Mouse (Mus musculus) megakaryocyte, embryonic 14.5 days (primary cell): ENCODE results near the gene Bri3. TPM values are rescaled to one million over a fixed set of nuclear protein-coding genes. Genes with fewer than 3 reads are reported as not detected.

ENCODE experiments used
- H3K27me3 ChIP-seq: replicated peaks from 2 replicates; pipeline ENCODE3; 2012; ENCODE audit warnings: inconsistent platforms
- H3K36me3 ChIP-seq: replicated peaks from 2 replicates; pipeline ENCODE3; 2012; ENCODE audit warnings: low read length, inconsistent platforms, mixed read lengths
- H3K4me1 ChIP-seq: 2 replicates; pipeline ENCODE4 v1.6.1; 2012; ENCODE audit warnings: inconsistent platforms
- H3K4me3 ChIP-seq: replicated peaks from 2 replicates; pipeline ENCODE3; 2012; ENCODE audit warnings: moderate library complexity, mild to moderate bottlenecking, inconsistent platforms
- H3K9me3 ChIP-seq: 2 replicates; pipeline ENCODE4 v1.6.1; 2012; ENCODE audit warnings: inconsistent platforms
- FLI1 ChIP-seq: IDR thresholded peaks from 2 replicates; pipeline ENCODE4 v1.6.1; 2012; ENCODE audit warnings: low read length, inconsistent platforms, mixed read lengths
- GATA1 ChIP-seq: IDR thresholded peaks from 3 replicates; pipeline ENCODE4 v1.6.1; 2012; ENCODE audit warnings: mixed read lengths, low read length, inconsistent platforms, borderline replicate concordance
- polyA plus RNA-seq: library from polyadenylated mRNA; stranded (reverse); fragments of >175 nt; gene quantifications from 2 replicates; pipeline ENCODE4 v1.2.3, GENCODE M21; 2012; ENCODE audit warnings: low replicate concordance; ENCODE audit not compliant: insufficient read depth

Gene Bri3
- polyA plus RNA-seq, 1 experiment: 100 TPM

GRCm38 (mm10) chr5:144286591-144287266 lies 42.5 kb downstream of the Bri3 start:
- no peak for TF ChIP-seq GATA1
- TF ChIP-seq FLI1: no peak
- no peaks in the 10 kb centered on the region for H3K36me3 ChIP-seq
- peaks cover 3% of the 10 kb centered on the region; the same call in 1 of the 2 replicates for H3K4me1 ChIP-seq

GRCm38 (mm10) chr5:144287267-144287820 lies 43.1 kb downstream of the Bri3 start:
- Histone ChIP-seq H3K36me3 (no peaks in the 10 kb centered on the region), H3K4me3 (no peak overlapping the region), H3K4me1 (peaks cover 3% of the 10 kb centered on the region; the same call in 1 of the 2 replicates), H3K9me3 (no peaks in the 10 kb centered on the region), H3K27me3 (peaks cover 11% of the 10 kb centered on the region)
- TF ChIP-seq GATA1 (no peak), FLI1 (no peak)

More at GRCm38 (mm10) chr5:144286591-144287266, 42.5 kb downstream of the Bri3 start:
- no peak overlapping the region for H3K4me3 ChIP-seq
- peaks cover 11% of the 10 kb centered on the region for H3K27me3 ChIP-seq
- no peaks in the 10 kb centered on the region for H3K9me3 ChIP-seq

- H3K4me1 ChIP-seq: peaks cover 3% of the 10 kb centered on the region; the same call in 1 of the 2 replicates
- TF ChIP-seq GATA1 (no peak), FLI1 (no peak)
- H3K36me3 ChIP-seq: no peaks in the 10 kb centered on the region
- H3K27me3 ChIP-seq: peaks cover 5% of the 10 kb centered on the region
- no peaks in the 10 kb centered on the region for H3K9me3 ChIP-seq
- no peak overlapping the region for H3K4me3 ChIP-seq
These were observed 44.2 kb downstream of the Bri3 start for GRCm38 (mm10) chr5:144288391-144288790.

- no peaks in the 10 kb centered on the region for H3K36me3 ChIP-seq
- peaks cover 3% of the 10 kb centered on the region; the same call in 1 of the 2 replicates for H3K4me1 ChIP-seq
- H3K9me3 ChIP-seq: no peaks in the 10 kb centered on the region
- no peak overlapping the region for H3K4me3 ChIP-seq
- no peak for TF ChIP-seq FLI1
- no peak for TF ChIP-seq GATA1
- peaks cover 5% of the 10 kb centered on the region for H3K27me3 ChIP-seq
These were observed 45.7 kb downstream of the Bri3 start for GRCm38 (mm10) chr5:144289769-144290440.

- H3K4me1 ChIP-seq: no peaks in the 10 kb centered on the region
- H3K4me3 ChIP-seq: no peak overlapping the region
- H3K27me3 ChIP-seq: peaks cover 2% of the 10 kb centered on the region
- H3K36me3 ChIP-seq: no peaks in the 10 kb centered on the region
- no peaks in the 10 kb centered on the region for H3K9me3 ChIP-seq
- TF ChIP-seq FLI1 (no peak), GATA1 (no peak)
These were observed 50.7 kb downstream of the Bri3 start for GRCm38 (mm10) chr5:144294908-144295307.

- TF ChIP-seq GATA1 (no peak), FLI1 (no peak)
- Histone ChIP-seq H3K36me3 (no peaks in the 10 kb centered on the region), H3K4me1 (no peaks in the 10 kb centered on the region), H3K27me3 (peaks cover 4% of the 10 kb centered on the region), H3K4me3 (no peak overlapping the region), H3K9me3 (no peaks in the 10 kb centered on the region)
These were observed 51.1 kb downstream of the Bri3 start for GRCm38 (mm10) chr5:144295357-144295756.

GRCm38 (mm10) chr5:144296090-144296604 lies 51.9 kb downstream of the Bri3 start:
- Histone ChIP-seq H3K4me3 (no peak overlapping the region), H3K9me3 (no peaks in the 10 kb centered on the region), H3K36me3 (no peaks in the 10 kb centered on the region), H3K27me3 (peaks cover 4% of the 10 kb centered on the region), H3K4me1 (no peaks in the 10 kb centered on the region)
- TF ChIP-seq FLI1 (no peak), GATA1 (no peak)

- H3K9me3 ChIP-seq: no peaks in the 10 kb centered on the region
- no peaks in the 10 kb centered on the region for H3K36me3 ChIP-seq
- TF ChIP-seq GATA1 (no peak), FLI1 (no peak)
- peaks cover 6% of the 10 kb centered on the region for H3K27me3 ChIP-seq
- H3K4me1 ChIP-seq: no peaks in the 10 kb centered on the region
- no peak overlapping the region for H3K4me3 ChIP-seq
These were observed 58.8 kb downstream of the Bri3 start for GRCm38 (mm10) chr5:144303071-144303470.

GRCm38 (mm10) chr5:144308929-144309328 lies 64.7 kb downstream of the Bri3 start:
- Histone ChIP-seq H3K27me3 (peaks cover 2% of the 10 kb centered on the region), H3K4me1 (peaks cover 17% of the 10 kb centered on the region), H3K9me3 (no peaks in the 10 kb centered on the region), H3K36me3 (no peaks in the 10 kb centered on the region), H3K4me3 (no peak overlapping the region)
- TF ChIP-seq FLI1: no peak
- TF ChIP-seq GATA1: no peak

- Histone ChIP-seq H3K36me3 (no peaks in the 10 kb centered on the region), H3K4me1 (peaks cover 23% of the 10 kb centered on the region), H3K9me3 (no peaks in the 10 kb centered on the region), H3K27me3 (peaks cover 4% of the 10 kb centered on the region), H3K4me3 (no peak overlapping the region)
- TF ChIP-seq FLI1: no peak
- no peak for TF ChIP-seq GATA1
These were observed 67.9 kb downstream of the Bri3 start for GRCm38 (mm10) chr5:144312183-144312582.
